25 mouse cellular contexts compared by ENCODE assay signal in genomic region chr2:117371706-117372105, GRCm38 (mm10). TPM values are rescaled to one million over a fixed set of nuclear protein-coding genes. Genes with fewer than 3 reads are reported as not detected.
DNase-seq lines count a peak whose midpoint lies in the region; ATAC-seq and TF ChIP-seq lines count a peak whose summit lies in the region.
"Had no signal": no experiment of that assay in that cellular context is flagged by ENCODE, and none has a peak within 500 bp of the region (broad histone marks: within the 10 kb centered on the region; RNA-seq: fewer than 3 reads in every experiment).

No protein-coding gene starts in this region.

- H3K9ac ChIP-seq in forebrain, postnatal 0 days: no peak overlapping the region
- no peak overlapping the region for H3K9ac ChIP-seq in forebrain, embryonic 13.5 days

- H3K36me3 ChIP-seq in forebrain, postnatal 0 days (ENCODE audit: insufficient read depth): no peaks in the 10 kb centered on the region
- H3K36me3 ChIP-seq in forebrain, embryonic 13.5 days (ENCODE audit: poor library complexity, severe bottlenecking): no peaks in the 10 kb centered on the region
- H3K36me3 ChIP-seq: G1E had no signal

- H3K4me1 ChIP-seq in forebrain, postnatal 0 days (ENCODE audit: insufficient read depth): no peaks in the 10 kb centered on the region
- H3K4me1 ChIP-seq in forebrain, embryonic 13.5 days: no peaks in the 10 kb centered on the region

- no peak overlapping the region for H3K4me2 ChIP-seq in forebrain, postnatal 0 days (ENCODE audit: low read depth)
- no peak overlapping the region for H3K4me2 ChIP-seq in forebrain, embryonic 13.5 days

- no peaks in the 10 kb centered on the region for H3K9me3 ChIP-seq in forebrain, postnatal 0 days (ENCODE audit: low read length)
- H3K9me3 ChIP-seq in forebrain, embryonic 13.5 days (replicated peaks): no peaks in the 10 kb centered on the region
- H3K9me3 ChIP-seq: G1E had no signal

- H3K4me3 ChIP-seq in forebrain, postnatal 0 days (ENCODE audit: low read depth, low read length): no peak overlapping the region
- no peak overlapping the region for H3K4me3 ChIP-seq in forebrain, embryonic 13.5 days

- WGBS in forebrain, postnatal 0 days: 86% methylated on average over 1 of the region's 1 CpGs
- 95% methylated on average over 1 of the region's 1 CpGs for WGBS in forebrain, embryonic 13.5 days

- no peak for TF ChIP-seq CTCF in forebrain, postnatal 0 days (IDR thresholded peaks at IDR 0.05; ENCODE audit: low read depth)

- ATAC-seq in forebrain, postnatal 0 days: peak; percentile 61; the same call in 1 of the 2 replicates
- no peak for ATAC-seq in forebrain, embryonic 13.5 days
- peak; percentile 92 for ATAC-seq in frontal cortex, adult (ENCODE audit: low TSS enrichment)
- ATAC-seq: activated CD4-positive, CD25-positive, alpha-beta regulatory T cell, adult 4 months; CD4-positive, CD25-positive, alpha-beta regulatory T cell, adult 4 months; Patski had no signal

- no peak for DNase-seq in forebrain, postnatal 0 days
- no peak for DNase-seq in frontal cortex, postnatal 14 days (ENCODE audit: low spot score in 2 of 2)
- peak; percentile 66 for DNase-seq in brain, adult 2 months (ENCODE audit: low read depth, low spot score)
- peak; percentile 60 for DNase-seq in telencephalon, adult 2 months (ENCODE audit: low read depth, low spot score)
- no peak for DNase-seq in testis, postnatal 10 days (ENCODE audit: low spot score)
- DNase-seq in cerebellum, adult 18-20 months: no peak
- DNase-seq: adrenal gland, adult 2 months; adrenal gland, adult 8-10 months; adrenal gland, postnatal 10 days; adrenal gland, postnatal 14 days; adrenal gland, postnatal 25 days; adrenal gland, postnatal 36 days; B cell, adult 2 months; cerebellum, adult 11 months; cerebellum, adult 11-12 months; cerebellum, adult 2 months had no signal

- no peaks in the 10 kb centered on the region for H3K27me3 ChIP-seq in forebrain, postnatal 0 days (ENCODE audit: insufficient read depth, low read length)
- H3K27me3 ChIP-seq in forebrain, embryonic 13.5 days: no peaks in the 10 kb centered on the region
- H3K27me3 ChIP-seq: CH12.LX had no signal

- H3K27ac ChIP-seq in forebrain, postnatal 0 days (ENCODE audit: low read depth, low read length): no peak overlapping the region
- no peak overlapping the region for H3K27ac ChIP-seq in forebrain, embryonic 13.5 days

RNA-seq across cellular contexts. Expression of gene Rasgrp1, which starts 28.9 kb away (rescaled TPM):
- 16.6 and 18.4 TPM in 2 replicates for total RNA-seq in forebrain, postnatal 0 days (2014; rRNA removed)
- 6.6 and 9.5 TPM in 2 replicates for polyA plus RNA-seq in forebrain, postnatal 0 days (2015; fragmentation: Nextera tagmentation; extraction: Ambion mirVana)
- 2.9 and 5.1 TPM in 2 replicates for polyA plus RNA-seq in forebrain, embryonic 13.5 days (2015; fragmentation: Nextera tagmentation; extraction: Ambion mirVana)
- total RNA-seq: MEL had no signal
- polyA plus RNA-seq: C2C12, G1E, Patski had no signal

Comparison
In these comparisons a context has a peak if more than half of its experiments do, and no peak if none do; other contexts are left out.
1. DNase-seq: peak in brain, adult 2 months (single experiment) and telencephalon, adult 2 months (single experiment); none in forebrain, postnatal 0 days (single experiment), frontal cortex, postnatal 14 days (0 of 2), testis, postnatal 10 days (single experiment) and cerebellum, adult 18-20 months (0 of 2).